Mouse (Mus musculus) liver, embryonic 14.5 days (tissue): ENCODE data around the gene Thg1l.

Source experiments
- CTCF ChIP-seq: IDR thresholded peaks from 2 replicates; pipeline ENCODE4 v1.5.1; 2016; ENCODE audit warnings: antibody characterized with exemption, low read depth, control low read depth
- EP300 ChIP-seq: IDR thresholded peaks from 2 replicates; pipeline ENCODE4 v1.6.1; 2016; ENCODE audit warnings: antibody characterized with exemption, low read depth

DNA sequence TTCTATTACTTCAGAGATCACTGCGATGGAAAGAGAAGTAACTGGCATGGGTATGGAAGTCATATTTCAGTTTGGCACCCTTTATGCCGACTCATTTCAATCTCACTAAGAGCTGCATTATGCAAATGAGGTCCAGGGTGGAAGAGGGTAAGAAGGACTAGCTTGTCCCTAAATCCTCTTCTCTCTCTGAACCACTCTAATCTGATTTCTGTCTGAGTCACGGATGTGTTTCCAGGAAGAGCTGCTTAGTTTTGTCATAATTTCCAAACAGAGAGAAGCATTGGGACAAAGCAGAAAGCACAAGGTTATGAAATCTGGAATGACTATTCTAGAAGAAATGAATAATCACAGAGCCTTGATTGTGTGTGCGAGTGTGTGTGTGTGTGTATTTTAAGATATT, 11.6 kb upstream of the Thg1l start:
- TF ChIP-seq CTCF: no peak
- no peak for TF ChIP-seq EP300
